Mouse (Mus musculus): ENCODE results near the gene Myo1b.

Gene Myo1b

GRCm38 (mm10) chr1:51915576-51916156 is at the start of gene Myo1b:
TSS of gene Myo1b (minus strand) at chr1:51916071.
- no peak for DNase-seq (ENCODE audit: extremely low read depth, low read depth, low spot score)

DNA sequence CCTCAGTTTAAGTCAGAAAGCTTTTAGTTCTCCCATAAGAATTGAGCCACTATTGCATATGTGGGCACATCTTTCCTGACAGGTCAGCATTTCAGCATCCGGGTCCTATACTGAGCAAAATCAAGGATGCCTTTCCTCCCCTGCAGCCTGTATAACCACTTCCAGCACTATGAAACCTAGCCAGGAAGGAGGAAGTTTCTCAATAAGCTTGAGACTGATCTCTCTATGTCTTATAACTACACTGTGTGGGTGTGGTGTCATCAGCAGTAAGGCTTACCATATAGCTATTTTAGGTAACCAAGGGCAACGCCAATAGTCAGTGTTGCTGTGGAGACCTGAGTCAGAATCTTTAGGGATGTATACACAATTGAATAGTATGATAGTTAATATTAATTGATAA is 48.8 kb upstream of the Myo1b start:
- DNase-seq (ENCODE audit: extremely low read depth, low read depth, low spot score): peak; percentile 18

DNA sequence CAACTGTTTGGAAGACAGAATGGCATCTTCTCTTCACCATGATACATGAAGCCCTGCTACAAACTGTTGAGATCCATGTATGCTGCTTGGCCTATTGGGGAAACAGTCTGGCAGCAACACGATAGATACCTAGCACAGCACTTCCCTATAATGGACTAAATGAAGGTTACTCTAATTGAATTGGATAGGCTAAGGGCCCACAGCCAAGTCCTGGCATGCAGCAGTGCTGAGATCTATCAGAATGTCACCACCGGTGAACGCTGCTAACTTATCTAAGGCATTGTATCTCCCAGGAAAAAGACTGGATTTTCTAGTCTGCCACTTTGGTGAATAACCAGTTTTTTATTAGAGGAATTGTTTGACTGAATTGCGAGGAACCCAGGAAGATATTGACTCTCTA is 31.2 kb upstream of the Myo1b start:
- no peak for DNase-seq (ENCODE audit: extremely low read depth, low read depth, low spot score)

GRCm38 (mm10) chr1:51944755-51945154 is 28.9 kb upstream of the Myo1b start:
- no peak for DNase-seq (ENCODE audit: extremely low read depth, low read depth, low spot score)

DNA sequence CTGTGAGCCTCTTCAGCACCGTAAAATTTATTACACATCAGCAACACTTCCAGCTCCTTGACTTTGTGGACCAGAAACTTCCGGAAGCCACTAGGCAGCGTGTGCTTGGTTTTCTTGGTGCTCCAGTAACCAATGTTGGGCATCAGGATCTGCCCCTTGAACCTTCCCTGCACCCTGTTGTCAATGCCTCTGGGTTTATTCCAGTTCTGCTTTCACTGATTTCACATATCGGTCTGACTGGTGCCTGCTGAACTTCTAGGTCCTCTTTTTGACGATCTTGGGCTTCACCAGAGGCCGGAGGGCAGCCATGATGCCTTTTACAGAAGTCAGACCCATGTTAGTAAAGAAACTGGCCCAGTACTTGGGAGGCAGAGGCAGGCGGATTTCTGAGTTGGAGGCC is 22.5 kb upstream of the Myo1b start:
- DNase-seq (ENCODE audit: extremely low read depth, low read depth, low spot score): no peak

DNA sequence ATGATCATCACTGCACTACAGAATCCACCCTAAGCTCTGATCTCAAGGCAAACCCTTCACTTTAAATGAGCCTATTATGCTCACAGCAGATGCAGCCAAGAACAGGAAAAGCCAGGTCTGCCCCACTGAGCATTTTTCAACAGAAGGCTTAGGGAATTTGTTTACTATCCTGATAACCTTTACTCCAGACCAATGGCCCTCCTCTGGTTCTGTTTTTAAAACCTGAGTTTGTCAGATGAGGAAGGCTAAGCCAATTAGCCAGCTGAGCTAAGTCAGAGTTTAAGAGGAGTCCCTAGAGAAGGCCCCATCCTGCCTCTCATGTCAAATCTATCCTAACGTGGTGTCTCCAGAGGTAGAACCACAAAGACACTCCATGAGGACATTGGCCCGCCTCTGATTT is 19.1 kb upstream of the Myo1b start:
- no peak for DNase-seq (ENCODE audit: extremely low read depth, low read depth, low spot score)

DNA sequence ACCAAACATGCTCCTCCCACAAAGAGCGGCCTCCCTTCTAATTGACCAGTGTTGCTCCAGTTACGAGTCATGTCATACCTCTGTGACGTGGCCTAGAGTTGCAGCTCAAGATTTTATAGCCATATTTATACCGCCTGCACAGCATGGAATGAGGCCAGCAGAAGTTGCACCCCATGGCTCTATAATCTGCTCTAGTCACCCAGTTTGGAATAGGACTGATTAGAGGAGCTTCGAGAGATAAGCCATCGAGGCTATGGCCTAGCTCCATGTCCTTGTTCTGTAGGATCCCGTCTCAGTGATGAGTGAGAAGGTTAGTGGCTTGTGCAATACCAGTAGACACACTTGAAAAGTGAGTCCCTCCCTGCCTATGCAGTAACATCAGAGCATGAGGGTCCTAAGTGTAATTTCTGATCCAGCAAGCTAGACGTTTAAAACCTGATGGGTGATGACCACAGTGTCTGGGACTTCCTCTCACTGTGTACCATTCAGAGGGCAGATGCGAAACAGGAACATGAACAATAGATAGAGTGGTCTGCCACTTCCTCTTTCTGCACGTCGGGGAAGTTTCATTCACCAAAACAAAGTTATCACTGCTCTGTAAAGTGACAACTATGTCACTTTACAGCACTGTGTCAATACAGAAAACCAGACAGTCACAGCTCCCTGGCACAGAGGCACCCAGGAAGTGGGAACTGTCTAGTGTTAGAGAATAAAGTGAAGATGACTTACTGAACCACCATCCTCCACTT is 18.5 kb upstream of the Myo1b start:
- no peak for DNase-seq (ENCODE audit: extremely low read depth, low read depth, low spot score)

DNA sequence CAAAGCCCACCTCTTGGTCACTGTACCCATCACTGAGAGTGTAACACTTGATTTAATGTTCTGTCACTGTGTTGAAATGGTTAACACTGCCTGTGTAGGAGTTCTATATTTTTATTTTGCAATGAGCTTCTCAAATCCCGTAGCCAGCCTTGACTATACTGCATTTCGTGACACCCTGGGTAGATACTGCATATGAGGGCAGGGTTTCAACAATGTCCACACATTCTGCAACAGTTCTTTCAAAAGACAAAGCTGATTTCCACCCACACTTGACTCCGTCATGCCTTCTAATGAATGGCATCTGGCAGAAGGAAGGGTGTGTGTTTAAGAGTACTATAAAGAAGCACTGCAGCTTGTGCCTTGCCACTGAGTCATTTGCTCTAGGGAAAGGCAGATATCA is 17.0 kb upstream of the Myo1b start:
- peak; percentile 73 for DNase-seq (ENCODE audit: extremely low read depth, low read depth, low spot score)

DNA sequence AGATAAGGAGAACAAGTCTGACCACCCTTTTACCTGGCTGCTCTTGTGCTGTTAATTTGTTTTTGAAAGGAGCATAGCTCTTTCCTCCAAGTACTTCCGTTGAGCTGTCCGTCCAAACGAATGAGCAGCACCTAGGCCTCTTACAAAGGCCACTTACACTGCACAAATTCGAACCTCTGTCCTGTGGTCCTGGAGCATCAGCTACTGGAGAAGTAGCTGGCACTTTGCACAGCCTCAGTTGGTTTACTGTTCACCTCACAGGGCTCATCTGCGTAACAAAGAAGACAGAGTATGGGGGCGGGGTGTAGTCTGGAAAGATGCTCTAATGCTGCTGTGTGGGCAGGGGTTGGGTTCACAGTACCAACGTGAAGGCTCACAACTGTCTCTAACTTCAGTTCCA is 15.7 kb upstream of the Myo1b start:
- DNase-seq (ENCODE audit: extremely low read depth, low read depth, low spot score): no peak

DNA sequence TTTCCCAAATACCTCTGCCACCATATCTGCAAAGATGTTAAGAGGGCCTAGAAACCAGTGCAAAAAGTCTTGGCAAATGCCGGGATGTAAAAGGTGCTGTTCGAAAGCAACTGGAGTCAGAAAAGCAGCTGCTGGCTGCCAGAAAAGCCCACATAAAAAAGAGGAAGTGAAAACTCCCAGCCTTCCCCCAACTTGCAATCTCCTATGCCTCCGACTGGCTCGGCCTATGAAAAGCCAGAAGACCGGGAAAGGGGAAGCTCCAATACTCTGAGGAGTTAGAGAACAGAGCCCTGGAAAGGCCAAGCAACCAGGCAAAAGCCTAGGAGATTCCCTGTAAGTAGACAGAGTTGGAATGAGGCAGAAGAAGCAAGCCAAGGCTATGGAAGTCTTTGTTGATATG is 14.7 kb upstream of the Myo1b start:
- DNase-seq (ENCODE audit: extremely low read depth, low read depth, low spot score): no peak

GRCm38 (mm10) chr1:51929557-51929956 is 13.7 kb upstream of the Myo1b start:
- DNase-seq (ENCODE audit: extremely low read depth, low read depth, low spot score): no peak

DNA sequence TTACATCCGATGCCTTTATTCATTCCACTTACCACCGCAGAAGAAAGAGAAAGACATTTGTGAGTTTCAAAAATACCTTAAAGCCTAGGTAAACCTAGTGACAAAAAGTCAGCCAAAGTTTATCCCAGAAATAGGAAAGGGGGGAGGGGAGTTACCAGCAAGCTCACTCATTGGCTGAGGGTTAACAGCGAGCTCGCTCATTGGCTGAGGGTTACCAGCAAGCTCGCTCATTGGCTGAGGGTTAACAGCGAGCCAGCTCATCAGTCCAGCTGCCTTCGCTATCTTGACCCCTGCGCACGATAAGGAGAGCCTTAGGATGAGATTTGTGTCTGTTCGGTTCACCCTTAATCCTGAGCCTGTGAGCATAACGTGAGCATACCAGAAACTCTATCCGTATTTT is 6.9 kb upstream of the Myo1b start:
- DNase-seq (ENCODE audit: extremely low read depth, low read depth, low spot score): no peak

DNA sequence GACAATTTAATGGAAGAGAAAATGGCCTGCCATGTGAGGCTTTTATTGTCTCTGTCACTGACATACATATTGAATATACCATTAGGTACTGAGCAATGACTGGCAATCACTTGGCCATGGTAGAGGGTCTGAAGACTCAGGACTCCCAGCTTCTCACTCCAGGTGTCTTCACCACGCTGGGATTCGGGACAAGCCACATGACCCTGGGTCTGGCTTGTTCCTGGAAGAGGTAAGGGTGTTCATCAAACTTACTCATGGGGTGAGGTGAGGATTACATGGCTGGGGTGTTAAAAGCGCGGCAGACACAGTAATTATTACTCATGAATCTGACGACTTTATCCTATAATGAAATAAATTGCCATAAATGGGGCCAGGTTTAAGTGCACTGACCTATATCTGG is 405 bp upstream of the Myo1b start:
- DNase-seq (ENCODE audit: extremely low read depth, low read depth, low spot score): no peak

DNA sequence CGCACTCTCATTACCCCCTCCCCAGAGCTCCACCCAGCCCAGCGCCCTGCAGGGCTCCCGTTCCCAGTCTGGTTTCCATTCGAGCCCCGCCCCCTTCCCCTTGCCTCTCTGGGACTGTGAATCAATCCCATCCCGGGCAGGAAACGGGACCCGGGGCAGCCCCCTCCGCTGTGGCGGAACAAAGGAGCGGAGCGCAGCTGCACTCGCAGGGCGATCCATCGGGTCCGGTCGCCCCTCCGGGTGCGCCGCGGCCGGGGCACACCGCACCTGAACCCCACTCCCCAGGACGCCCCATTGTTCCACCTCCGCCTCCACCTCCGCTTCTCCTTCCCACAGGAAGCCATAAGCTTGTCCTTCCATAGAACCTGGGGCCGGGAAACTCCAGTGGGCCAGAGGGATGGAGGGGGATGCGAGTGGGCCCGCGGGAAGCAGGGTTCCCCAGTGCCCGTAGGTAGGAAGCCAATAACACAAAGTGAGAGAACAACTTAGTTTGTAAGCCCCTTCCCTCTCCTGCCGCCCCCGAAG is 758 bp downstream of the Myo1b start:
- DNase-seq (ENCODE audit: extremely low read depth, low read depth, low spot score): no peak

DNA sequence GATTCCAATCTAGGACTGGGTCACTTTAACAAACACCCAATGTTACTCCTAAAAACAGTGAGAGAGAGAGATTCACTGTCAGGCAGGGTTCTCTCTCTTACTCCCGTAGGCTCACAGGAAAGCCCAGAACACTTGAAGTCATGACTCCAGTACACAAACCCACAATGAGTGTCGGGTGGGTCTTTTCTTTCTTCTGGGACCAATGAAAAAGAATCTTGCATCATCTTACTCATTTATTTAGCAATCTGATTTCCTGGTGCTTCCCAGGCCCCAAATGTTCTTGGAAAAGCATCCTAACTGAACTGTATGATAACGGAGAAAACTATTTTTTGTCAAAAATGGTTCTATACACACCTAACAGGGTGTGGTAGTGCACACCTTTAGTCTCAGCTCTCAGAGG is 1.8 kb downstream of the Myo1b start:
- DNase-seq (ENCODE audit: extremely low read depth, low read depth, low spot score): no peak

DNA sequence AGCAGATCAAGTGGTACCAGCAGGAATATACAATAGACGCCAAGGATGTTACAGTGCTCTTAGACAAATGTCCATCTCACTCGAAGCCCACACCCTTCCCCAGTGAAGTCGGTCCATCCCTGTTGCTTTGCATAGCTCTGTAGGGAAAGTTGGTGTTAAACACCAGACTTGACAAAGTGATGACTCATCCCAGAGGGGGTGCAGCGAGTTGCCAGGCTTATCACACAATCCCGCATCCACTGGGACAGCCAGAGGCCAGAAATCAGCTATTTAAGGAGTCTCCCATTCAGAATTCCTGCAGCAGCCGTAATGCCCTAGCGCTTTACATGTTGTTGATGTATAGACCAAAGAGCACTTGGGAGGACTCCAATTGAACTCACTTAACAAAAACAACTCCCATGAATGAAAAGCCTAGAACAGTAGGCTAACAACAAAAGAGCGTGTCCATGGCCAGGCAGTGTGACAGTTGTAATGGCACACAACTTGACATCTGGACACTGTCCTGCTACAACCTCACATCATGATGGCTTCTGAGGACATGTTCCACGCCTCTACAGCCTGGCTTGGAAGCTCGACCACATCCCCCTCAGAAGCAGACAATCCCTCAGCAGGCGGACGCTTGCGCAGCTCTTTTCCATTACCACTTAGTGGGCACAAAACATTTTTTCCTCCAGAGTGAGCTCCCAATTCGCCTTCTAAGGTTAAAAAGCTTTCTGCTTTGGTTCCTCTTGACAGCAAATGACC is 2.6 kb downstream of the Myo1b start:
- DNase-seq (ENCODE audit: extremely low read depth, low read depth, low spot score): no peak

GRCm38 (mm10) chr1:51911331-51911730 is 4.5 kb downstream of the Myo1b start:
- DNase-seq (ENCODE audit: extremely low read depth, low read depth, low spot score): no peak

DNA sequence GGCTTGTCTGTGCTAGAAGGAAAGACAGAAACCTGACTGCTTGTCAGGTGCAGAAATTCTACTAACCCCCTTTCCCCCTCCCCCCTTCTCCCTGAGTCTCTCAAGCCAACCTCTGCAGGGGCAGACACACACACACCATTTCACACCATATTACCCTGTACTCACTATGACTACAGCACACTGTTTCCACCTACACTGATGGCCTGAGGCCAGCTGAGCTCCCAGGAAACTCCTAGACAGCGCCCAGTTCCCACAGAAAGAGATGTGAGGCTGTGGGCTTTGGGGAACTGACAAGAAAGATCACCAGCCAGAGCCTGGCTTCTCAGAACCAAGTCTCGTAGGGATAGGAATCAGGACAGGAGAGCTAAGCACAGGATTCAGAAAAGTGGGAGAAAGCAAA is 6.7 kb downstream of the Myo1b start:
- DNase-seq (ENCODE audit: extremely low read depth, low read depth, low spot score): no peak

DNA sequence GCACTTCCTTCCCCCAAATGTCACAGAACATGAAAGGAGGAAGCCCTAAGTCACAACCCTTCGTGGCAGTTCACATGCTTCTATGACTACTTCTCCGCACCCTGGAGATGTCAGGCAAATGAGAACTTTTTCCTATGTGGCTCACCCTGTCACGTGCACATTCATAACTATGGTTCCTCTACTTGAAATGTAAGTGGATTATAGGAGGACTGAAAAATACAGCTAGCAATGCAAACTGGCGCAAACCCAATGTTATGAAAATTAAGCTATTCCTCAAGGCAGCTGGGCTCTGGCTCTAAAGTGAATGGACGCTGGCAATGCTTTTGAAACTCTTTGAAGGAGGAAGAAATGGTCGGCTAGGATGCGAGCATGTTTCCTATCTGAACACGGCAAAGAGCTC is 8.1 kb downstream of the Myo1b start:
- DNase-seq (ENCODE audit: extremely low read depth, low read depth, low spot score): no peak

- no peak for DNase-seq (ENCODE audit: extremely low read depth, low read depth, low spot score)
Observed at GRCm38 (mm10) chr1:51906206-51906906, 9.5 kb downstream of the Myo1b start.

DNA sequence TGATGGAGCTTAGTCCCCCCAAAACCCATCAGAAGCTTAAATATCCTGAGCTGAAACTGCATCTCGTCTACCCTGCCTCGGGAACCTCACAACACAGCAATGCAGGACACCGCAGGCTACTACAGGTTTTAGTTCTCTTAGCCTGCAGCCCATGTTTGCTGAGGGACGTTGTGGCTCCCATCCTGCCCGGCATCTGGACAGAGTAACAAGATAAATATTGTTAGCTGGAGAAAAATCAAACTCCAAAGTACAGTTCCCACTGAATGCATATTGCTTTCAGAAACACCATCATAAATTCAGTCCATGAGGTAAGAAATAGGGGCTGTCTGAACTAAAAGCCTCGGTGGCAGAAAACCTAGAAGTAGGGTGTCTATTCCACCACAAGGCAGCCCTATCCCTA is 10.8 kb downstream of the Myo1b start:
- no peak for DNase-seq (ENCODE audit: extremely low read depth, low read depth, low spot score)
